Mouse (Mus musculus) gastrocnemius, postnatal 14 days (tissue): ENCODE data around the gene Ndel1. TPM values are rescaled to one million over a fixed set of nuclear protein-coding genes. Genes with fewer than 3 reads are reported as not detected.

Experiments
- DNase-seq: peaks from one replicate; pipeline ENCODE4 v3.0.0; 2021; ENCODE audit warnings: mixed read lengths
- intact Hi-C: fragments of 180-260 bp; cut with DNase I; formaldehyde crosslinking; loops from one replicate; pipeline ENCODE4 v1.15.1; 2025; ENCODE audit warnings: low total_unique reads
- total RNA-seq, 2 experiments: library from RNA; stranded (reverse); gene quantifications; 2 replicates each; pipeline ENCODE4 v1.2.3; 2021

Ndel1 gene
- total RNA-seq, 2 experiments from 2014 or later, result 54.3 to 61.1 TPM

GRCm38 (mm10) chr11:68897838-68898237 lies 26.2 kb upstream of the Ndel1 start:
- intact Hi-C loops, result no loop called here
- DNase-seq, result no peak

DNA sequence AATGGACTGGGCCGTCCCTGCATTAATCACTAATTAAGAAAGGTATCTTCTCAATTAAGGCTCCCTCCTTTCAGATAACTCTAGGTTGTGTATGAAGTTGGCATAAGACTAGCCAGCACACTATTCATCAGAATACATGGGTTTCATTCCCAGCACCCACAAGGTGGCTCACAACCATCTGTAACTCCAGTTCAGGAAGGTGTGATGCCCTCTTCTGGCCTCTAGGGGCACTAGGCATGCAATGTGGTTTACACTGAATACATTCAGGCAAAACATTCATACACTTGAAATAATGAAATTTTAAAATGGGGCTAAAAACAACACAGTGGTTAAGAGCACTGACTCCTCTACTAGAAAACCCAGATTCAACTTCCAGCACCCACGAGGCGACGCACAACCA lies 25.5 kb upstream of the Ndel1 start:
- intact Hi-C loops, result no loop called here
- DNase-seq, result no peak

- DNase-seq, result no peak
- intact Hi-C loops, result no loop called here
Measured at GRCm38 (mm10) chr11:68896247-68896646, 24.6 kb upstream of the Ndel1 start.

GRCm38 (mm10) chr11:68893911-68894464 lies 22.3 kb upstream of the Ndel1 start:
- intact Hi-C loops, result no loop called here

GRCm38 (mm10) chr11:68892233-68892832 lies 20.7 kb upstream of the Ndel1 start:
- intact Hi-C loops, result no loop called here
- DNase-seq, result no peak

More at GRCm38 (mm10) chr11:68893911-68894464, 22.3 kb upstream of the Ndel1 start:
- DNase-seq, result no peak

GRCm38 (mm10) chr11:68891823-68892222 lies 20.2 kb upstream of the Ndel1 start:
- DNase-seq, result no peak
- intact Hi-C loops, result no loop called here

DNA sequence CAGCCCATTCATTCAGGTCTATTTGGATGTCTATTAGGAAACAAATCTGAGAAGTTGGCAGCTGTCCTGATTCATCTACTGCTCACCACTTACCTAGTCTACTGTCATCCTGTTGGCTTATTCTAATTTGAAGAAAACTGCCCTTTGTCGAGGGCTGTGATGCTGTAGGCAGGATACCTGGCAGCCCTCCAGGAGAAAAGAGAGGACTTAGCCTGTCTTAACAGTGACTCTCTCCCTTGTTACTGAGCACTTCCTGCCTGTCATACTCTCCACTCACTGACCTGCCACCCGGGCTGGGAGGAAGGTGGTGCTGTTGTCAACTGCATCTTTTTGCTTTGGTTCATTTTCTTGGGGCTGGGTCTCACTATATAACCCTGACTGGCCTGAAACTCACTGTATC lies 19.0 kb upstream of the Ndel1 start:
- intact Hi-C loops, result no loop called here
- no peak for DNase-seq

DNA sequence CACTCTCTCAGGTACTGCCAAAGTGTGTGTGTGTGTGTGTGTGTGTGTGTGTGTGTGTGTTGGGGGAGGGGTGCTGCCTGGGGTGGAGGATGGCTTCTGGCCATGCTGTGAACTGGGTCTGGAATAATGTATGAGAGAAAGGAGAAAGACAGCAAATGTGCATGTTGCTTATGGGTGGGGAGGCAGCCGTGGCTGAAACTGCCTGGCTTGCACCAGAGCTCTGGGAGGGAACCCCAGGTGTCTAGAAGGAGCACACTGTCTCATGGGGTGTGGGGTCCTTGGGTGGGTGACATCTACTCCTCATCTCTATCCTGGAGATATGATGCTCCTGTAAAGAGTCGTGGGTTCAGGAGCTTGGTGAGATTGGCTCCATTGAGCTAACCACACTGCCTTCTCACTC lies 17.0 kb upstream of the Ndel1 start:
- intact Hi-C loops, result no loop called here
- no peak for DNase-seq

GRCm38 (mm10) chr11:68888253-68888652 lies 16.6 kb upstream of the Ndel1 start, which contains the start of gene Rnf222:
TSS of gene Rnf222 (plus strand) at chr11:68888553.
- no peak for DNase-seq
- intact Hi-C loops, result no loop called here

GRCm38 (mm10) chr11:68886091-68886490 lies 14.4 kb upstream of the Ndel1 start:
- intact Hi-C loops, result no loop called here

GRCm38 (mm10) chr11:68884368-68884767 lies 12.7 kb upstream of the Ndel1 start:
- DNase-seq, result no peak
- intact Hi-C loops, result no loop called here

More at GRCm38 (mm10) chr11:68886091-68886490, 14.4 kb upstream of the Ndel1 start:
- no peak for DNase-seq

GRCm38 (mm10) chr11:68883843-68884242 lies 12.2 kb upstream of the Ndel1 start:
- no peak for DNase-seq
- intact Hi-C loops, result no loop called here

DNA sequence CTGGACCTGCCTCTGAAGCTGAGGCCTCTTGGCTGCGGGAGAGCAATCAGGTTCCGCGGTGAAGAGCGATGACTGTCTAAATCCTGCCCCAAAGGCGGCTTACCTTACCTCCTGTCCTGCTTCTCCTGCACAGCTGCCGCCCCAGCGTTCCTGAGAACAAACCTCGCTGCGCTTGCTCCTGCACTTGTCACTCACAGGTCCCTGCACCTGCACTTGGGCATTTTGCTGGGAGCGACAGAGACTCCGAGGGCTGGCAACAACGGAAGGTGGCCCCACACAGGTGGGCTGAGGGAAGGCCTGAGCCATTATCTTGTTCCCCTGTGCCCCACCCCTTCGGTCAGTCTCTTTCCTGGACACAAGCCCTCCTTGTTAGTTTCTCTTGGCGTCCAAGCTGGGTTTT lies 10.4 kb upstream of the Ndel1 start:
- intact Hi-C loops, result no loop called here
- DNase-seq, result no peak

DNA sequence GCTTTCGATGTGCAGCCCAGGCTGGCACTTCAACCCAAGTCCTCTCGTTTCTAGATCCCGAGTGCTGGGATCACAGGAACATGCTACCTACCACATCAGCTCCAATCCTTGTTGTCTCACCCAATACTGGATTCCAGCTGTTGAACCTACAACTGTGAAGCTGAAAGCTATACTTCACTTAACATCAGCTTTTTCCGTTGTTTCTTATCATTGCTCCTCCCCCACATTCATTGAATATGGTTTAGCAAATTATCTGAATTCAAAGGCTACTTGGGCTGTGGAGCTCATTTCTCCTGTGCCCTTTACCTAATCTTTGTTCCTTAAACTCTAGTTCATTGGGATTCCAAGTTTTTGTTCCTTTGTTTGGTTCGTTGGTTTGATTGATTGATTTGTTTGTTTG lies 7.2 kb upstream of the Ndel1 start:
- no peak for DNase-seq
- intact Hi-C loops, result loop anchor here (10.0 kb wide), 2 partner anchors 74 to 314 kb away; no protein-coding TSS in a partner anchor

- peak; percentile 54 for DNase-seq
- intact Hi-C loops, result loop anchor here (10.0 kb wide), 2 partner anchors 70 to 310 kb away; no protein-coding TSS in a partner anchor
Measured at GRCm38 (mm10) chr11:68874841-68875240, 3.2 kb upstream of the Ndel1 start.

GRCm38 (mm10) chr11:68871277-68871676 lies 381 bp downstream of the Ndel1 start:
- no peak for DNase-seq
- intact Hi-C loops, result loop anchor here (10.0 kb wide), 2 partner anchors 66 to 306 kb away; no protein-coding TSS in a partner anchor

DNA sequence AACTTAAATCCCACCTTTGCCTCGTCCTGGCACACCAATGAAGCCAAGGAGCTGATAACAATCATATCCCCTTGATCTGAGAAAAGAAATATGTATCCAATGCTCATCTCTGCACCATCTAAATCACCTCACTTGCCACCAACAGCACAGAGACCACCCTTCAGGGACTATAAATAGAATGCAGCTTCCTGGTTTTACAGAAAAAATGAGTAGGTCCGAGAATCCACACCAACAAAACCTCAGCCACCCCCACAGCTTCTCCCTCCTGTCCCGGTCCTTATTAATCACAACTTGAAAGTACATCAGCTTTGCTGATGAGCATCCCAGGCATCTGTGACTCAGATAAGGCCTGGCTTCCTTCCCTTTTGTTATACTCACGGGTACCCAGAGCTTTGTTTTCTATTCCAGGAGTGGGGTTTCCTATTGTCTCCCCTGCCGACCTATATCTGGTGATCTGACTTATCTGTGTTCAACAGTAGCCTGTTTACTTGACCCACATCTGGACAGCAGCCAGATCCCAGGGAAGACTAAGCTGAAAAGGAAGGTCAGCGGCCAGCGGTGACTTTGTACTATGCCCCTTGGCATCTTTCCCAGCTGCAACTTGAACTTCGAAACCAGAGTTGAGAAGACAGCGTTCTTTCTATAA lies 7.0 kb downstream of the Ndel1 start:
- intact Hi-C loops, result no loop called here
- peak; percentile 81 for DNase-seq

GRCm38 (mm10) chr11:68863631-68864091 lies 8.0 kb downstream of the Ndel1 start:
- intact Hi-C loops, result no loop called here

DNA sequence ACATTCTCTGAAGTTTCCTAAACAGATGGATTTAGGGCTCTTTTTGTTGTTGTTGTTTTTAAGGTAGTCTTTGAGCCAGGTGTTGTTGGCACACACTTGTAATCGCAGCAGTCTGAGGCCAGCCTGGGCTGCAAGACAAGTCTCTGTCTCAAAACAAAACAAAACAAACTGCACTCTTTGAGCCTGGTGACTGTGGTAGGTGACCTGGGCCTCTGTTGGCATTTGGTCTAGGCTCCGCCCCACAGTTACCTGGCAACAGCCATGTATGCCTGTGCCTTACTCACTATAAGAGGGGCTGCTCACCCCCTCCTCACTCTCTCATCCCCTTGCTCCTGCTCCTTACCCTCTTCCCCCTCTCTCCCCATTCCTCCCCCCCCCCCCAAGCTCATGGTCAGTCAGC lies 9.4 kb downstream of the Ndel1 start:
- intact Hi-C loops, result no loop called here
- DNase-seq, result no peak

More at GRCm38 (mm10) chr11:68863631-68864091, 8.0 kb downstream of the Ndel1 start:
- no peak for DNase-seq

- intact Hi-C loops, result no loop called here
- DNase-seq, result no peak
Measured at GRCm38 (mm10) chr11:68859943-68860593, 11.6 kb downstream of the Ndel1 start.
